Mouse (Mus musculus): ENCODE measurements around the gene Ryr2.

DNA sequence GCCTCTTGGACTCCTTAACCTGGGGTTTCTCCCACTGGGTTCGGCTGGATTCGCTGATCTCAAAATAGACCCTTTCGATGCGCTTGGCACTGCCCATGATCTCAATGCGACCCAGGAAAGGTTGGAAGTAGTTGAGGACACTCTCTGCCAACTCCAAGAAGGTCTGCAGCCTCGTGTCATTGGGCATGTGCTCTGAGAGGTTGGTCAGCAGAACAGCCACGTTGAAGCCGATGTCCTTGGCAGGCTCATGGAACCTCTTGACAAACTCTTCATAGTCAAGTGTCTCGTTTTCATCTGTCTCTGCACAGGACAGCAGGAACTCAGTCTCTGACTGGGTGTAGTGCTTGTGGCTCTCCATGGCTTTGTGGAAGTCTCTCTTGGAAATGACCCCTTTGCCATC lies 511.3 kb downstream of the Ryr2 start:
- TF ChIP-seq POLR2A (IDR thresholded peaks at IDR 0.05; ENCODE audit: borderline replicate concordance, extremely low read depth, insufficient read depth, insufficient read length, poor library complexity, severe bottlenecking) (no peak), CTCF (IDR thresholded peaks at IDR 0.05; ENCODE audit: borderline replicate concordance, extremely low read depth, insufficient read depth, insufficient read length) (no peak)
